Mouse (Mus musculus) cerebellum, adult 2 months (tissue): Measurements from ENCODE around the gene Tmem178b. TPM values are rescaled to one million over a fixed set of nuclear protein-coding genes. Genes with fewer than 3 reads are reported as not detected.
A peak's percentile ranks its signal among the peaks of the same experiment; 100 is the strongest.

Source experiments
- DNase-seq, 2 experiments: peaks; one replicate each; pipeline ENCODE4 v3.0.0; 2021
- H3K27ac ChIP-seq: fragments of 200-500 bp; 2 replicates; pipeline ENCODE4 v1.5.1; 2012; ENCODE audit warnings: low read length, control low read depth, inconsistent platforms; ENCODE audit not compliant: insufficient read depth
- H3K27me3 ChIP-seq: fragments of 200-500 bp; 2 replicates; pipeline ENCODE4 v1.6.1; 2012; ENCODE audit warnings: inconsistent platforms, mild to moderate bottlenecking, low read length, moderate library complexity; ENCODE audit not compliant: control insufficient read depth, insufficient read depth
- H3K4me1 ChIP-seq: fragments of 200-500 bp; 2 replicates; pipeline ENCODE4 v1.6.1; 2011; ENCODE audit warnings: low read length; ENCODE audit not compliant: control insufficient read depth, insufficient read depth
- H3K4me3 ChIP-seq: fragments of 200-500 bp; replicated peaks from 2 replicates; pipeline ENCODE3; 2011; ENCODE audit warnings: mild to moderate bottlenecking, low read depth, low read length, control low read depth; ENCODE audit not compliant: insufficient read depth
- CTCF ChIP-seq: fragments of 200-500 bp; IDR thresholded peaks from 2 replicates; pipeline ENCODE4 v1.5.1; 2011; ENCODE audit warnings: low read depth, mild to moderate bottlenecking, control low read depth, low read length, moderate library complexity, borderline replicate concordance; ENCODE audit not compliant: insufficient read depth
- POLR2A ChIP-seq: fragments of 200-500 bp; IDR thresholded peaks from 2 replicates; pipeline ENCODE4 v1.6.1; 2011; ENCODE audit warnings: low read length, control low read depth, borderline replicate concordance; ENCODE audit not compliant: insufficient read depth
- WGBS: fragments of 180-500 bp; shearing (Covaris S2); methylation state at CpG from one replicate; pipeline ENCODE4 v1.1.7; 2018; 5-methylcytosine and 5-hydroxymethylcytosine counted together
- polyA plus RNA-seq: library from polyadenylated mRNA; depleted of rRNA; stranded (reverse); fragments of >200 nt; gene quantifications from 2 replicates; pipeline ENCODE4 v1.2.3, GENCODE M21; 2012

The Tmem178b gene
- polyA plus RNA-seq, 1 experiment = 72.3 TPM

- Histone ChIP-seq H3K27me3 (no peaks in the 10 kb centered on the region), H3K27ac (no peak overlapping the region), H3K4me1 (peaks cover 9% of the 10 kb centered on the region), H3K4me3 (no peak overlapping the region)
- DNase-seq = peak; percentile 48 to 66
- WGBS = 3% methylated on average over 4 of the region's 4 CpGs
- TF ChIP-seq CTCF (no peak), POLR2A (no peak)
These were observed 91.5 kb downstream of the Tmem178b start for GRCm38 (mm10) chr6:39964606-39965005.

GRCm38 (mm10) chr6:39970281-39970680, 97.2 kb downstream of the Tmem178b start:
- peaks cover 4% of the 10 kb centered on the region for H3K4me1 ChIP-seq
- DNase-seq = no peak
- H3K4me3 ChIP-seq = no peak overlapping the region
- no peaks in the 10 kb centered on the region for H3K27me3 ChIP-seq
- no peak for TF ChIP-seq POLR2A
- TF ChIP-seq CTCF = no peak
- no peak overlapping the region for H3K27ac ChIP-seq

GRCm38 (mm10) chr6:39978942-39979341, 105.9 kb downstream of the Tmem178b start:
- no peak for TF ChIP-seq POLR2A
- TF ChIP-seq CTCF = no peak
- DNase-seq = peak in 1 of 2 experiments; percentile 43
- Histone ChIP-seq H3K4me3 (no peak overlapping the region), H3K4me1 (peaks cover 4% of the 10 kb centered on the region; the same call in 1 of the 2 replicates), H3K27me3 (no peaks in the 10 kb centered on the region), H3K27ac (no peak overlapping the region)
- WGBS = 15% methylated on average over 4 of the region's 4 CpGs

- WGBS = 95% methylated on average over 4 of the region's 4 CpGs
- TF ChIP-seq POLR2A (no peak), CTCF (no peak)
- H3K27ac ChIP-seq = no peak overlapping the region
- H3K4me1 ChIP-seq = peaks cover 9% of the 10 kb centered on the region
- no peaks in the 10 kb centered on the region for H3K27me3 ChIP-seq
- H3K4me3 ChIP-seq = no peak overlapping the region
- no peak for DNase-seq
These were observed 117.7 kb downstream of the Tmem178b start for GRCm38 (mm10) chr6:39990772-39991171.

GRCm38 (mm10) chr6:39991922-39992321, 118.9 kb downstream of the Tmem178b start:
- Histone ChIP-seq H3K4me1 (peaks cover 6% of the 10 kb centered on the region), H3K27ac (no peak overlapping the region), H3K27me3 (no peaks in the 10 kb centered on the region), H3K4me3 (no peak overlapping the region)
- WGBS = 63% methylated on average over 6 of the region's 6 CpGs
- no peak for DNase-seq
- TF ChIP-seq CTCF = no peak
- TF ChIP-seq POLR2A = no peak

- H3K27me3 ChIP-seq = no peaks in the 10 kb centered on the region; the same call in 1 of the 2 replicates
- 63% methylated on average over 11 of the region's 11 CpGs for WGBS
- H3K27ac ChIP-seq = no peak overlapping the region
- H3K4me1 ChIP-seq = peaks cover 16% of the 10 kb centered on the region
- no peak overlapping the region for H3K4me3 ChIP-seq
- DNase-seq = peak in 1 of 2 experiments; percentile 26
- TF ChIP-seq POLR2A (no peak), CTCF (no peak)
These were observed 133.1 kb downstream of the Tmem178b start for GRCm38 (mm10) chr6:40006006-40006765.

- TF ChIP-seq CTCF (no peak), POLR2A (no peak)
- H3K27me3 ChIP-seq = no peaks in the 10 kb centered on the region; the same call in 1 of the 2 replicates
- no peak overlapping the region for H3K27ac ChIP-seq
- H3K4me1 ChIP-seq = peaks cover 16% of the 10 kb centered on the region
- H3K4me3 ChIP-seq = no peak overlapping the region
- WGBS = 73% methylated on average over 3 of the region's 3 CpGs
- DNase-seq = no peak
These were observed 135.3 kb downstream of the Tmem178b start for GRCm38 (mm10) chr6:40008166-40008907.

- TF ChIP-seq POLR2A = no peak
- TF ChIP-seq CTCF = no peak
- peak in 1 of 2 experiments; percentile 14 for DNase-seq
- H3K27me3 ChIP-seq = no peaks in the 10 kb centered on the region; the same call in 1 of the 2 replicates
- no peak overlapping the region for H3K4me3 ChIP-seq
- 47% methylated on average over 3 of the region's 3 CpGs for WGBS
- H3K4me1 ChIP-seq = peaks cover 16% of the 10 kb centered on the region
- H3K27ac ChIP-seq = no peak overlapping the region
These were observed 136.6 kb downstream of the Tmem178b start for GRCm38 (mm10) chr6:40009718-40010117.
